Mouse (Mus musculus) thymus, postnatal 10 days (tissue): ENCODE measurements around the gene Dgki.

Source experiments
- DNase-seq, 2 experiments: peaks; one replicate each; pipeline ENCODE4 v3.0.0; 2021; ENCODE audit warnings: low spot score in 2 of 2

Dgki gene

DNA sequence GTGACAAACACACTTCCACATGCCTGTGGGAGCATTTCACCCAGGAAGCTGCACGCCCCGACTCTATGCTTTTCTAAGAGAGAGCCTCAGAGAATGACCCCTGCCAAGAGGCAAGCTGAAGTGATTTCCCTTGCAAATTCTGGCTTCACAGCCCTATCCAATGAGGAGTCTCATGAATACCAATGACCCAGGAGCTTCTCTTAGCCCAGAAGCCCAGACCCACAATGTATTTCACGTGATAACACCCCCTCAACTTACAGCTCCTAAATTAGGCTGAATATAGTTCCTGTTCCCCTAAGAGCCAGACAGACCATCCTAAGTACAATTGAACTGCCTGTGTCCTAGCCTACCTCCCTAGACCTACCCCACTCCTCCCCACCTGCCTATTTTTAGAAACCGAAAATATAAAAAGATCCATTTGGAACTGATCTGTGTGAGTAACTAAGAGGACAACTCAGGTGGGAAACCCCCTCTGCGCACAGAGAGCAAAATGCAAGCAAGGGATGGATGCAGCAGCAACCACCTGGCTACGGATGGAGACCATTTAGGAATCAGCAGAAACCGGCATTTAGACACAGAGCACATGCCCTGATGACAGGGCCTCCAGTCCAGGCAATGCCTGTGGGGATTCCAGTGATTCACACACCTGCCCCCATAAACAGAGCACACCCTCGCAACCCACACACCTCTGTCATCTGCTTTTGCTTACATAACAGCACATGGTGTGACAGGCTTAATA lies 2.1 kb downstream of the Dgki start:
- no peak for DNase-seq

GRCm38 (mm10) chr6:37292068-37292467 lies 7.9 kb downstream of the Dgki start:
- no peak for DNase-seq

DNA sequence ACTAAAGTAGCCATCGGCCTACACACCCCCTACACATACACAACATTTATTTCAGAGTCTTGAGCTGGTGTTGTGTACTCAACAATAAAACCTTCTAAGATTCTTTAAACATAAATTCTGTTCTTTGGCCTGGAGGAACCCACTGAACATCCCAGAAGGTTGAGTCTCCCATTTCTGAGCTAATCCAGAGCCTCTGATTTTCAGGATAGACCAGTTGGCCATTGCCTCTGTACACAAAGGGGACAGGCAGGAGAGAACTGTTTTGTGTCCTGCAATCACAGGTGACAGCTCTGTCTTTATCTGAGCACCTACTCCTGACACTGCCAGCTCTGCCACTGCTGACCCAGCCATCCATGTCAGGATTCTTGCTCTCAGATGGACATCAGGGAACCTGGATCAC lies 8.8 kb downstream of the Dgki start:
- DNase-seq, result no peak

GRCm38 (mm10) chr6:37290691-37291090 lies 9.3 kb downstream of the Dgki start:
- no peak for DNase-seq

GRCm38 (mm10) chr6:37286134-37286533 lies 13.8 kb downstream of the Dgki start:
- no peak for DNase-seq

DNA sequence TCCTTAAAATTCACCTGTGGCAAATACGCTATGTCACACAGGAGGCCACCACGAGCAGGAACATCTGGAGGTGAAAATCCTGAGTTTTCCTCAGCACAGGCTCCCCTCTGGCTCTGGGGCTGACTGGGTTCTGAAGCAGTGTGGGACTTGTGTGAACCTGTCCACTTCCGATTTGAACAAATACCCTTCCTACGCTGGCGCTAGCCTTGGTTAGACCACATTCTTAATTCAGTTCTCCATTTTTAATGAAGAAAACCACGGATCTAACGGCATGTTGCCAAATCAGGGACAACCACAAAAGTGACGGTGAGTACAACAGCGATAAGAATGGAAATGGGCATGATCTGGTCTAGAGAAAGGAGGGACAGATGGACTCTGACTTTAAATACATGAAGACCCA lies 15.1 kb downstream of the Dgki start:
- no peak for DNase-seq

DNA sequence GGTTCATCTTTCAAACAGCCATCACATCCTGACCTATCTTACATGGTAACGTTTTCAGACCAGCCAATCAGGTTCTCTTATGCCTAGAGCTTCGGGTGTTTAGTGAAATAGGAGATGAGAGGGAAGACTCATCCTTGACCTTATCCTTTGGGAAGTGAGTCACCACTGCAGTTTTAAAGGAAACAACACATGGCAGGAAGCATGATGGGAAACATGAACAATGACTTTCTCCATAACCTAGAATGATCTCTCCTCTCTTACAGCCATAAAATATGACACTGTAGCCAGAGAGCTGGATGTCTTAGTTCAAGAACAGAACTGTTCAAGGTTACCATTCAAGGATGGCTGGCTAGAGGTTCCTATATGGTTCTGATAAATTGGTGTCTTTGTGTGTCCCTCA lies 16.6 kb downstream of the Dgki start:
- no peak for DNase-seq

- no peak for DNase-seq
Observed at GRCm38 (mm10) chr6:37282659-37283058, 17.3 kb downstream of the Dgki start.

- DNase-seq, result no peak
Observed at GRCm38 (mm10) chr6:37276834-37277715, 22.9 kb downstream of the Dgki start.

- no peak for DNase-seq
Observed at GRCm38 (mm10) chr6:37276181-37276580, 23.8 kb downstream of the Dgki start.

- no peak for DNase-seq
Observed at GRCm38 (mm10) chr6:37270905-37271591, 28.9 kb downstream of the Dgki start.

- DNase-seq, result no peak
Observed at GRCm38 (mm10) chr6:37268589-37268988, 31.4 kb downstream of the Dgki start.

- DNase-seq, result no peak
Observed at GRCm38 (mm10) chr6:37267952-37268351, 32.0 kb downstream of the Dgki start.

GRCm38 (mm10) chr6:37262486-37262885 lies 37.5 kb downstream of the Dgki start:
- DNase-seq, result no peak

DNA sequence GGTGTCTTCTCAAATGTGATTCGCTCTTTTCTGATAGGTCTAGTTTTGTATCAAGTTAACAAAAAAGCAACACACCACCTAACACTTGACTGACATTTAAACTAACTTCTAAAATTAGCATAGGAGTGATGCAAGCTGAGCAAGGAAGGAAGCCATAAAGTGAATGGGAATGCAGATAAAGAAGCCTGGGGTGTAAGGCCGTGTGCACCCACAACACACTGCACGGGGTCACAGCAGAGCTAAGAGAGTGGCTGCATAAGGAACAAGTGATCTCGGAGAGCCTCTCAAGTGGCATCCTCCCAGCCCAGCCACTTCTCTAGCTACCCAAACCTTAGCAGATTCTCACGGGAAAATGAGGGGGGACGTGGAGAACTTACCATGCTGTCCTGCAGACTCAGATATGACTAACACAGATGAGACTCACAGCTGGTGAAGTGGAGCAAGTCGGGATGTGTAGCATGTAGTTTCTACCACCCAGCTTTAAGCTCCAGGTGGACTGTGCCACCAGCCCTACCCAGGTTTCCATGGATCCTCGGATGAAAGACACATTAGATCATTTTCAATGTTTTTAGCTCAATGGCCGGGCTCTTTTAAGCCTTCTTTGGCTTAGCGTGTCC lies 38.6 kb downstream of the Dgki start:
- DNase-seq, result no peak

- no peak for DNase-seq
Observed at GRCm38 (mm10) chr6:37258662-37259061, 41.3 kb downstream of the Dgki start.

- DNase-seq, result no peak
Observed at GRCm38 (mm10) chr6:37254144-37254543, 45.8 kb downstream of the Dgki start.

- no peak for DNase-seq
Observed at GRCm38 (mm10) chr6:37252536-37252935, 47.4 kb downstream of the Dgki start.

GRCm38 (mm10) chr6:37250671-37251070 lies 49.3 kb downstream of the Dgki start:
- DNase-seq, result no peak

- DNase-seq, result no peak
Observed at GRCm38 (mm10) chr6:37245757-37246156, 54.2 kb downstream of the Dgki start.

DNA sequence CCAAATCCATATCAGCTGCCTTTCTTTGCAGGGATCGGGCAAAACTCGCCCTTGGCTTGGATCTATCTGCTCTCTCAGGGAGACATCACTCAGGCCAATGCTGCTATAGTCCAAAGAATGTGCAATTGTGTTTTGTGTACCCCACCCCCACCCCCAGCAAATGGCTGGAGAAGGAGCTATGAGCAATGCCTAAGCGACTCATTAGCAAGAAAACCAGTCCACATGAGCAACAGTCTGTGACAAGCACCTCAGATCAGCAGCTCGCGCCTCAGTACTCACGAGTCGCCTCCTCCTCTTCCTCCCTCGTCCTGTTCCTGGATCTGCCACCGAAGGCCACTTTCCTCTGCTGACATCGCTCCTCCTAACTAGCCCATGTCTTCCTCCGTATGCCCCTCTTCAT lies 55.9 kb downstream of the Dgki start:
- no peak for DNase-seq

GRCm38 (mm10) chr6:37242769-37243121 lies 57.2 kb downstream of the Dgki start:
- no peak for DNase-seq
